Mouse (Mus musculus): ENCODE measurements around the gene Fam129b.
A peak's percentile ranks its signal among the peaks of the same experiment; 100 is the strongest.

Gene Fam129b

DNA sequence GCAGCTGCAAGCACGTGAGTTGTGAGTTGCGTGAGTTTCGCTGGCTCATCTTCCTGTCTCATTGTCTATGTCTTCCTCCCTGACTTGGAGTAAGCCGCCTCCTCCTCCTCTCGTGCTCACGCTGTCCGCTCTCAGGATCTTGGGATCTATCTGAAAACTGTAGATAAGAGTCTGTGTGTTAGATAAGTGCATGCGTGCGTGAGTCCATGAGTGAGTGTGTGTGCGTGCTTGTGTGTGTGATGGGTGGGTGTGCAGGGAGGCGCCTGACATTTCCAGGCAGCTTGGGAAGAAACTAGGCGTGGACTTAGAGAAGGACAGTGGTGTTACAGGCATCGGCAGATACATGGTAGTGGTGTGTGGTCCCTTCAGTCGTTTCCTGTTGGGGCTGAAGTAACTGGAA, 16.6 kb downstream of the Fam129b start:
- no peak for DNase-seq (ENCODE audit: low read depth)

GRCm38 (mm10) chr2:32894097-32894496, 18.2 kb downstream of the Fam129b start:
- DNase-seq (ENCODE audit: low read depth) = no peak

DNA sequence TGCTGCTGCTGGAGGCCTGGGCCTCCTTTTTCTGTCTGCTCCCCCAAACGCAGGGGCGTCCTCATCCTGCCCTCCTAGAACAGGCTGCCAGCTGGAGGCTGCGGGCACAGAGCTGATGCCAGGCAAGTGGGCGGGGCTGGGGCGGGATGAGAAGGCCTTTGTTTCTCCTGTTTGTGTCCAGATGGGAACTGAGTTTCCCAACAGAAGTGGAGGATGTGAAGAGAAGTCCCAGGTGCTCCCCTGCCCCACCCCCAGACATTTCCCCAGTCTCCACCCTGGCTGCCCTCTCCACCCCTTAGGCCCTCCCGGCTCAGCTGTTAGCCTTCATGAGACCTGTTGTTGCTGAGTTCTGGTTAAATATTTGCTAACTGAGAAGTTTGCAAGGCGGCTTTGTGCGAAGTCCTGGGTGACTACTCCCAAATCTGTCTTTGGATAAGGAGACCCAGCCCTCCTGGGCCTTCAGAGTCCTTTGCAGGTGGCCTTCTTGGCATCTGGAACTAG, 19.7 kb downstream of the Fam129b start:
- DNase-seq (ENCODE audit: low read depth) = no peak

- no peak for DNase-seq (ENCODE audit: low read depth)
Measured at GRCm38 (mm10) chr2:32896507-32897147, 20.7 kb downstream of the Fam129b start.

GRCm38 (mm10) chr2:32898983-32899382, 23.1 kb downstream of the Fam129b start:
- no peak for DNase-seq (ENCODE audit: low read depth)

GRCm38 (mm10) chr2:32902126-32902525, 26.2 kb downstream of the Fam129b start:
- DNase-seq (ENCODE audit: low read depth) = no peak

DNA sequence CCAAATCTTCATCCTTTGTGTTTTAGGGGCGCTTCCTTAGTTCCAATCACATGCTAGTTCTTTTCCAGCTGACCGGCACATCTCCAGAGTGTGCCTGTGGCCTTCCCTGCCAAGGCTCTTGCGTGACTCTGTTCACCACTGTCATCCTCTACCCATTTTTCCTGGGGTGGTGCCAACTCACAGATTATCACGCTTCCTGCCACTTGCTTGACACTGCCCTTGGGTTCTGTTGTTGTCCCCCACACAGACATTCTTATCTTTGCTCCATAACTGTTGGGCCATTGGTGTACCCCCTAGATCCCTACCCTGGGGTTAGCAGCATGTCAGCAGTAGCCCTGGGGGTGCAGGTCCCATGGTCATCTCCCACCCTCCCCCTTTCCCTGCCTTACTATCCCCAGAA, 27.6 kb downstream of the Fam129b start:
- no peak for DNase-seq (ENCODE audit: low read depth)

GRCm38 (mm10) chr2:32904637-32905036, 28.7 kb downstream of the Fam129b start:
- DNase-seq (ENCODE audit: low read depth) = no peak

GRCm38 (mm10) chr2:32905297-32905696, 29.4 kb downstream of the Fam129b start:
- DNase-seq (ENCODE audit: low read depth) = no peak

DNA sequence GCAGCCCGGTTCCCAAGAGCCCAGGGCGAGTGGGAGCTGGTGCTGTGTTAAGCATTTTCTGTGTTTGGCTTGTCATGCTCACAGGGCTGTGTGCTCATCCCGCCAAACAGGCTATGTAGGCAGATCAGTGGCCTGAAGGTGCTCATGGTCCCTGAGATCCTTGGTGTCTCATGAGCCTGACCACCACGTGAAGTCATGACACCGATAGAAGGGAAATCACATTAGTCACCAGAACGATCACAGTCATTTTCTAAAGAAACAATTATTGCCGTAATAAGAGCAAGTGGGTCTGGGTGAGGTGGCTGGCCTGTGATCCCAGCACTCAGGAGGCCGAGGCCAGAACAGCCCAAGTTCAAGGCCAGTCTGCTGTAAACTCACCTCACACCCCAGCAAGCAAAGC, 31.5 kb downstream of the Fam129b start:
- DNase-seq (ENCODE audit: low read depth) = no peak

DNA sequence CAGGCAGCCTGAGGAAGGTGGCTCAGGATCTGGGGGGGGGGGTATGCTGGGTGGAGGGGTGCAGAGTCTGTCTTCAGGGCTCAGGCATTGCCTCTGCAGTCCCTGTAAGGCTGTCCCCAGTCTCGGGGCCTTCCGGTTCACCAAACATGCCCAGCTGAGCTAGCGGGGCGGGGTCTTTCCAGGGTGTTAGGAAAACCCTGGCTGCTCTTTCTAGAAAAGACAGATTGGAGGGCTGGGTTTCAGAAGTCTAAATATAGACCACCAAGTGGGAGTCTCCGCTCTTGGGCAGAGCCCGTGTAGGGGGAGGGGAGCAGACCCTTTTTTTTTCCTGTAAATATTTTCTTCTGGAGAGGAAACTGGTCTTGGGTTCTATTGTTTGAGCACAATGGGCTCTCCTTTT, 32.4 kb downstream of the Fam129b start:
- DNase-seq (ENCODE audit: low read depth) = no peak

- DNase-seq (ENCODE audit: low read depth) = no peak
Measured at GRCm38 (mm10) chr2:32908796-32909195, 32.9 kb downstream of the Fam129b start.

GRCm38 (mm10) chr2:32911639-32912182, 35.8 kb downstream of the Fam129b start:
- DNase-seq (ENCODE audit: low read depth) = no peak

DNA sequence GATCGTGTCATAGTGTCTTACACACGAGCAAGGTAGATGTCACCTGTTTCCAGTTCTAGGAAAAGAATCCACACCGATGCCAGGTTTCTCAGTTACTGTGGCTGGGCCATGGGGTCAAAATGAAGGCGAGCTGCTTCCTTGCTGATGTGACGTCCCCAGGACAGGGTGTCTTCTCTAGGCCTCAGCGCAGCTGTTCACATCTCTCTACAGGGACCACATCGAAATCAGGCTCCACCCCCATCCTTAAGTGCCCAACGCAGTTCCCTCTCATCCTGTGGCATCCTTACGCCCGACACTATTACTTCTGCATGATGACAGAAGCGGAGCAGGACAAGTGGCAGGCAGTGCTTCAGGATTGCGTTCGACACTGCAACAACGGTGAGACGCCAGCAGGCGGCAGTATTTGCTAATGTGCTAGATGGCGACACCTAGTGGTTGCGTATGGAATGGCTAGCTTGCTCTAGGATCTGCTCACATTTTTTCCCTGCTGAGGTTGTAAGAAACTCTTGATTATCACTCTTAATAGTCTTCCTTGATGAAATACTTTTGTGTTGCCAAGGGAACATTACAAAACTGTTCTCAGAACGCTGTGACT, 36.4 kb downstream of the Fam129b start:
- peak; percentile 86 for DNase-seq (ENCODE audit: low read depth)

DNA sequence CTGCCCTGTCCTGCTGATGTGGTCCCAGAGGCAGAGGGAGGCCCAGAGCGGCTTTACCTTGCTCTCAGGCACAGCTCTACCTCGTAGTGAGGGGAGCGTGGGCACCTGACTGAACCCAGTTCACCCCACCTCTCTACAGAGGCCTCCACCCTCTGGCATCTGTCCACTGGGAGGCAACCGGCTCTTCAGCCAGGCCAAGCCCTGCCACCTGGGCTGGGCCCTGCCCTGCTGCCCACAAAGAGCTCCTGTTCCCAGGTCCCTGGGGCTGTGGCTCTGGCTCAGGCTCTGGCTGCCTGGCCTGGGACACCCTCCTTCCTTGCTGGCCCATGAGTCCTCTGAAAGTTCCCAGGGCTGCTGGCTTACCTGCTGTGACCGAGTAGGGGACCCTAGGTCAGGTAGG, 38.4 kb downstream of the Fam129b start:
- DNase-seq (ENCODE audit: low read depth) = no peak

- no peak for DNase-seq (ENCODE audit: low read depth)
Measured at GRCm38 (mm10) chr2:32914896-32915295, 39.0 kb downstream of the Fam129b start.

DNA sequence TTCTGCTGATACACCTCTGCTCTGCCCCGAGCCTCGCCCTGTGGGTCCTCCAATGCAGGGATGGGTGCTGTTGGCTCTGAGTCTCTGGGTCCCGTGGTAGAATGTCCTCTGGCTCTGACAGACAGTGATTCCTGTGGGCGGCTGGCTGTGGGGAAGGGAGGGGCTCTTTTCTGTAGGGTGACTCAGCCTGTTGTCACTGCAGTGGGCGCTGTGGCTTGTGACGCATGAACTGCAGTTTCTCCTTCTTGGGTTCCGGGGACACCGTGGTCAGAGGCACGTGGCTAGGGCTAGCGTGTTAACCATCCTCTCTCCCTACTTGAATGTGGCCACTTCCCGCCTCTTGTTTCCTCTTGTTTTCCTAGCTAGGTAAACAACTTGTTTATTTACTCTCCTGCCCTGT, 41.6 kb downstream of the Fam129b start:
- DNase-seq (ENCODE audit: low read depth) = peak; percentile 59

GRCm38 (mm10) chr2:32918391-32918790, 42.5 kb downstream of the Fam129b start:
- DNase-seq (ENCODE audit: low read depth) = no peak

- DNase-seq (ENCODE audit: low read depth) = no peak
Measured at GRCm38 (mm10) chr2:32921235-32921634, 45.3 kb downstream of the Fam129b start.

DNA sequence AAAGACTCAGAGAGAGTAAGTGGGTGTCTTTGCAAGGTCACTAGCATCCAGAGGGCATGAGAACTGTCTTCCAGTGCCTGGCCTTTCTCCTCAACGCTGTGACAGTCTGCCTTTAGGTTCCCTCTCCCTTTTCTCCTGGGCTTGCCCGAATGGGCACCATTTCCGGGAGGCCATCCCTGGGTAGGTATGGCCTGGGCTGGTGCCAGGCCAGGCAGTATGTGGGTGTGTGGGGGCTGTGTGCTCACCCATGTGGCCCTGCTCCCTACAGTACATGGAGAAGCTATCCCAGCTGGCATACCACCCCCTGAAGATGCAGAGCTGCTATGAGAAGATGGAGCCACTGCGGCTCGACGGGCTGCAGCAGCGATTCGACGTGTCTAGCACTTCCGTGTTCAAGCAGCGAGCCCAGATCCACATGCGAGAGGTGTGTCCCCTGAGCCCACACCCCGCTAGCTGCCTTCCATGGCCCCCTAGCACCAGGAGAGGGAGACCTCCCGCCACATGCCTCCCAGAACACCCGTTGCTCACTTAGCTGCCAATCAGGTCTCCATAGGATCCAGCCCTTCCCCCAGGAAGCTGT, 46.0 kb downstream of the Fam129b start:
- no peak for DNase-seq (ENCODE audit: low read depth)

DNA sequence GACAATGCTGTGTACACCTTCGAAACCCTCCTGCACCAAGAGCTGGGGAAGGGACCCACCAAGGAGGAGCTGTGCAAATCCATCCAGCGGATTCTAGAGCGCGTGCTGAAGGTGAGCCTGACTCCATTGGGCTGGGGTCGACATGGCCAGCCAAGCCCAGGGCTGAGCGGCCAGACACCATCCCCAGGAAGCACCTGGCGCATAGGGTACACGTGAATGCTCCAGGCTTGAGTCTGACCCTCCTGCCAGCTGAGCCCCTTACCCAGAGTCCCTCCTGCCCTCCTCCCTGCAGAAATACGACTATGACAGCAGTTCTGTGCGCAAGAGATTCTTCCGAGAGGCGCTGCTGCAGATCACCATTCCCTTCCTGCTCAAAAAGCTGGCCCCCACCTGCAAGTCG, 46.6 kb downstream of the Fam129b start:
- DNase-seq (ENCODE audit: low read depth) = no peak

DNA sequence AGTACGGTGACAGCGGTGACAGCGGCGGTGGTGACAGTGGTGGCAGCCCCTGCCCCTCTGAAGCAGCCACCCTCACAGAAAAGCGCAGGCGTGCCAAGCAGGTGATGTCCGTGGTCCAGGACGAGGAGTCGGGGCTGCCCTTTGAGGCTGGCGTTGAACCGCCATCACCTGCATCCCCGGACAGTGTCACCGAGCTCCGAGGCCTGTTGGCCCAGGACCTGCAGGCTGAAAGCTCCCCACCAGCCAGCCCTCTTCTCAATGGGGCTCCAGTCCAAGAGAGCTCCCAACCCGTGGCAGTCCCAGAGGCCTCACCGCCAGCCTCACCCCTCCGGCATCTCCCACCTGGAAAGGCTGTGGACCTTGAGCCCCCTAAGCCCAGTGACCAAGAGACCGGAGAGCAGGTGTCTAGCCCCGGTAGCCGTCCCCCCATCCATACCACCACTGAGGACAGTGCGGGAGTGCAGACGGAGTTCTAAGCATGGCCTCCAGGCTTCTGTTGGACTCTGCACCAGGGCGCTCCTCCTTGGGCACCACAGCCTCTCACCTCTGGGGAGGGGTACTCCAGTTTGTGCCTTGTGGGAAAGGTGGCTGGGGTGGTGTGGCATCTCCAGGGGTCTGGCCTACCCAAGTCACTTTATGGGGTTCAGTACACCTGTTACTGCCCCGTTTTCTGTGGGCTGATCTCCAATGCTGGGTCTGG, 47.8 kb downstream of the Fam129b start:
- DNase-seq (ENCODE audit: low read depth) = no peak

Measured in c-Kit-positive CD71-negative TER-119-negative erythroid progenitor cells, embryonic 14.5 days (primary cell).